In the genomic region with DNA sequence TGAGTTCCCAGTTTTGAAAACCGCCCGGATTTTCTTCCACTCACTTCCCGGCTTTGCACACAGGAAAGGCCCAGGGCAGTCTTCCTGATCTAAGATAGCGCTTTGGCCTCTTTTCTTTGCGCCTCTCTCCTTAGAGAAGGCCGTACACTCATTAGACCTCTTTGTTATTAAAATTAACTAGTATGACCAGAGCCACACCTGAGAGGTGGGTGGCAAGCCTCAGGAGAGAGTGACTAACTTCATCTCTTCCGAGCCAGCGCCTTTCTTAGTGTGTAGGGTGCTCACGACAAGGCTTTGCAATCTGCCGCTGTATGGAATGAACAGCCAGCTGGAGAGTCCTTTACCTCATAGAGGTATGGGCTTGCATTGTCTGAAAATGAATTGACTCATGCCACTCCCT, we compare ENCODE assay signal across 1 mouse cellular context.
TF ChIP-seq lines count a peak whose summit lies in the region.

No protein-coding gene starts in this region.

TF ChIP-seq in ES-E14, 5 proteins besides CTCF, POLR2A, EP300 and RAD21:
- TF ChIP-seq HCFC1 (IDR thresholded peaks at IDR 0.05; ENCODE audit: borderline replicate concordance, insufficient read depth, low read length) (no peak), CHD2 (IDR thresholded peaks at IDR 0.05; ENCODE audit: low read depth, low read length) (no peak), MAFK (IDR thresholded peaks at IDR 0.05; ENCODE audit: insufficient read depth, low read depth, low read length) (no peak), ZC3H11A (IDR thresholded peaks at IDR 0.05; ENCODE audit: borderline replicate concordance, low read depth, low read length) (no peak), ZNF384 (IDR thresholded peaks at IDR 0.05; ENCODE audit: low read depth, low read length) (no peak)
